Mouse (Mus musculus): ENCODE measurements around the gene Wdfy1. TPM values are rescaled to one million over a fixed set of nuclear protein-coding genes. Genes with fewer than 3 reads are reported as not detected.

The Wdfy1 gene
- polyA plus RNA-seq, 1 experiment from 2014 or later, result 25.3 TPM

DNA sequence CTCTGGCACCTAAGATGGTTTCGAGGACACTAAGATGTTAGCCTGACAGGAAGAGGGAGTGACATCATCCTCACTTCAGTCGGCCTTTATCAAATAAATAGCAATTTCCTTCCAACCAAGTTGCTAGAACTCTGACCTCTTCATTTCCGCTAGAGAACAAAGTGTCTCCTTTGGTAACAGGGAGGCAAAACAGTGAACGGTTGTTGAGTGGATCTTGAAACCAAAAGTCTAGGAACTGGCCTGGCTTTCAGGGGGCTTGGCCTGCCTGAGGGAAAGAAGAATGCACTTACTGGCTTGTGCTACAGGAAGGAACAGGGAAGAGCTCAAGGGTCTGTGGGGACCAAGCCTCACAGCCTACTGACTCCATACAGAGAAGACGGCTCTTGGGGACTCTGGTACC lies 24.8 kb downstream of the Wdfy1 start:
- peak overlapping the region; percentile 69 for H3K27ac ChIP-seq (ENCODE audit: poor library complexity, severe bottlenecking)
- 0 out of 2 replicates have a peak, but pooled peaks have one; percentile 15 for ATAC-seq (ENCODE audit: insufficient number of reproducible peaks, low FRiP score)
- peaks cover 30% of the 10 kb centered on the region for H3K4me1 ChIP-seq (replicated peaks)
- no peaks in the 10 kb centered on the region for H3K36me3 ChIP-seq
- no peaks in the 10 kb centered on the region for H3K27me3 ChIP-seq (replicated peaks)
- no peak overlapping the region for H3K4me2 ChIP-seq
- 53% methylated on average over 5 of the region's 5 CpGs for WGBS
- no peaks in the 10 kb centered on the region for H3K9me3 ChIP-seq (replicated peaks)
- H3K9ac ChIP-seq, result no peak overlapping the region
- no peak overlapping the region for H3K4me3 ChIP-seq

GRCm38 (mm10) chr1:79746056-79746455 lies 29.9 kb downstream of the Wdfy1 start:
- no peak overlapping the region for H3K9ac ChIP-seq
- peaks cover 21% of the 10 kb centered on the region for H3K4me1 ChIP-seq (replicated peaks)
- peak overlapping the region; percentile 40; the same call in 1 of the 2 replicates for H3K27ac ChIP-seq (ENCODE audit: poor library complexity, severe bottlenecking)
- H3K27me3 ChIP-seq (replicated peaks), result no peaks in the 10 kb centered on the region
- H3K9me3 ChIP-seq (replicated peaks), result no peaks in the 10 kb centered on the region
- H3K36me3 ChIP-seq, result no peaks in the 10 kb centered on the region
- ATAC-seq (ENCODE audit: insufficient number of reproducible peaks, low FRiP score), result no peak
- no peak overlapping the region for H3K4me2 ChIP-seq
- H3K4me3 ChIP-seq, result no peak overlapping the region
- 60% methylated on average over 4 of the region's 4 CpGs for WGBS

DNA sequence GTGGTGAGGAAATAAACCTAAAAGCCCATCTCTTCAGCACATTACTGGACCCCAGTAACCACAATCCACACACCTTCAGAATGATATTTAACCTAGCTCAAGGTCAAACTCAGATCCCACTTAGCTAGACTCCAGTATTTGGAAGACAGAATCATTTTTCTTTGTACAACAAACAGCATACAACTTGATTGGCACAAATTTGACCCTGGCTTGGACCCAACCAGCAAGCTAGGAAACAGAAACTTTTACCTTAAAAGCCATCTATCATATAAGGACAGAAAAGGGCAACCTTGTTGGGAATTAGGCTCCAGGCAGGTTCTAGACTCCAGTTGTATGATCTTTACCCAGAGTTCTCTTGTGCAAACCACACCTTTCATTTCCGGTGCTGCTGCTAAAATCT lies 32.6 kb downstream of the Wdfy1 start:
- no peaks in the 10 kb centered on the region for H3K9me3 ChIP-seq (replicated peaks)
- H3K4me2 ChIP-seq, result no peak overlapping the region
- WGBS, result 84% methylated on average over 1 of the region's 1 CpGs
- ATAC-seq (ENCODE audit: insufficient number of reproducible peaks, low FRiP score), result no peak
- no peak overlapping the region for H3K4me3 ChIP-seq
- H3K9ac ChIP-seq, result no peak overlapping the region
- no peaks in the 10 kb centered on the region for H3K27me3 ChIP-seq (replicated peaks)
- H3K27ac ChIP-seq (ENCODE audit: poor library complexity, severe bottlenecking), result no peak overlapping the region
- peaks cover 13% of the 10 kb centered on the region for H3K4me1 ChIP-seq (replicated peaks)
- H3K36me3 ChIP-seq, result 0 out of 2 replicates have a peak, but pooled peaks cover 7% of the 10 kb centered on the region

- 86% methylated on average over 7 of the region's 7 CpGs for WGBS
- H3K4me1 ChIP-seq (replicated peaks), result peaks cover 13% of the 10 kb centered on the region
These were observed 33.0 kb downstream of the Wdfy1 start for GRCm38 (mm10) chr1:79742949-79743348.

GRCm38 (mm10) chr1:79741002-79741401 lies 34.9 kb downstream of the Wdfy1 start:
- no peak overlapping the region for H3K4me3 ChIP-seq
- 59% methylated on average over 4 of the region's 4 CpGs for WGBS
- 0 out of 2 replicates have a peak overlapping the region, but pooled peaks have one; percentile 13 for H3K9ac ChIP-seq
- H3K4me2 ChIP-seq, result no peak overlapping the region
- H3K27me3 ChIP-seq (replicated peaks), result no peaks in the 10 kb centered on the region
- H3K36me3 ChIP-seq, result 0 out of 2 replicates have a peak, but pooled peaks cover 12% of the 10 kb centered on the region
- ATAC-seq (ENCODE audit: insufficient number of reproducible peaks, low FRiP score), result peak; percentile 77
- no peaks in the 10 kb centered on the region for H3K9me3 ChIP-seq (replicated peaks)
- H3K4me1 ChIP-seq (replicated peaks), result peaks cover 8% of the 10 kb centered on the region
- H3K27ac ChIP-seq (ENCODE audit: poor library complexity, severe bottlenecking), result no peak overlapping the region

More at GRCm38 (mm10) chr1:79742949-79743348, 33.0 kb downstream of the Wdfy1 start:
- Histone ChIP-seq H3K27me3 (replicated peaks) (no peaks in the 10 kb centered on the region), H3K9ac (no peak overlapping the region), H3K9me3 (replicated peaks) (no peaks in the 10 kb centered on the region), H3K4me2 (no peak overlapping the region), H3K36me3 (0 out of 2 replicates have a peak, but pooled peaks cover 11% of the 10 kb centered on the region), H3K27ac (ENCODE audit: poor library complexity, severe bottlenecking) (no peak overlapping the region), H3K4me3 (no peak overlapping the region)
- ATAC-seq (ENCODE audit: insufficient number of reproducible peaks, low FRiP score), result no peak

DNA sequence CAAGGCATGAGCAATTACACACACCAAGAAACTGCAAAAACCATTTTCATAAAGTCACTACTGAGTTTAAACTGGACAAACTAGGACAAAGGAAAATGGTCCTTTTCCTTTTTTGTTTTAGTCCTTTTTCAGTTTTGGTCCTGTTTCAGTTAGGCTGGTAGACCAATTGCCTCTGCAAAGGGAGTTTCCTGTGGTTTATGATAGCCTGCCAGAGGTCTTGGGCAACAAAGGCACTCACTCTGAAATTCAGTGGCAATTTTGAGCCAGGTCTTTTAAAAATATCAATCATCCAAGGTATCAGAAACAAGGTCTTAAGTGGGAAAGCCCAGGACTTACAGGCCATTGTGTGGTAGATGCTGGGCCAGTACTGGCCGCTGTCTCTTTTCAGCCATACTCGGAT lies 36.2 kb downstream of the Wdfy1 start:
- 0 out of 2 replicates have a peak, but pooled peaks cover 12% of the 10 kb centered on the region for H3K36me3 ChIP-seq
- H3K4me3 ChIP-seq, result no peak overlapping the region
- no peak for ATAC-seq (ENCODE audit: insufficient number of reproducible peaks, low FRiP score)
- H3K27me3 ChIP-seq (replicated peaks), result no peaks in the 10 kb centered on the region
- 96% methylated on average over 2 of the region's 2 CpGs for WGBS
- no peak overlapping the region for H3K27ac ChIP-seq (ENCODE audit: poor library complexity, severe bottlenecking)
- H3K9me3 ChIP-seq (replicated peaks), result no peaks in the 10 kb centered on the region
- H3K4me1 ChIP-seq (replicated peaks), result peaks cover 5% of the 10 kb centered on the region
- no peak overlapping the region for H3K9ac ChIP-seq
- no peak overlapping the region for H3K4me2 ChIP-seq

DNA sequence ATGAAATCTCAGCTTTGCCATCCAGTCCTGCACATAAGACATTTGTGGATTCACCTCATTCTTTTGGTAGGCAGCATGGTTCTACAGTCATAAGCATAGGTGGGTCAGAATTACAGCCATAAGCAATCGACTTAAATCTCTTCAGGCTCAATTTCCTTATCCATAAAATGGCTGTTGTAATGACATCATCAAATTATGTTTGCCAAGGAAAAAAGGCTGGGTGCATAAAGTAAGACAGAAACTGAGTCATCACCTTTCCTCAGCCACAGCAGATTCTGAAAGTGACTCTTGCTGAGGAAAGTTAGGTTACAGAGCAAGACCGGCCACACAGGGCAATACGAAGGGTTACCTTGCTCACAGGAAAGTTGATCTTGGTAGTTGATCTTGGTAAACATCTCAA lies 39.5 kb downstream of the Wdfy1 start:
- no peak for ATAC-seq (ENCODE audit: insufficient number of reproducible peaks, low FRiP score)
- H3K36me3 ChIP-seq, result 0 out of 2 replicates have a peak, but pooled peaks cover 12% of the 10 kb centered on the region
- no peak overlapping the region for H3K27ac ChIP-seq (ENCODE audit: poor library complexity, severe bottlenecking)
- H3K4me3 ChIP-seq, result no peak overlapping the region
- 89% methylated on average over 3 of the region's 3 CpGs for WGBS
- H3K27me3 ChIP-seq (replicated peaks), result no peaks in the 10 kb centered on the region
- H3K4me1 ChIP-seq (replicated peaks), result peaks cover 5% of the 10 kb centered on the region
- no peak overlapping the region for H3K4me2 ChIP-seq
- H3K9ac ChIP-seq, result no peak overlapping the region
- no peaks in the 10 kb centered on the region for H3K9me3 ChIP-seq (replicated peaks)

- WGBS, result 74% methylated on average over 5 of the region's 5 CpGs
- no peak overlapping the region for H3K27ac ChIP-seq (ENCODE audit: poor library complexity, severe bottlenecking)
- no peak overlapping the region for H3K9ac ChIP-seq
- ATAC-seq (ENCODE audit: insufficient number of reproducible peaks, low FRiP score), result no peak
- H3K36me3 ChIP-seq, result 0 out of 2 replicates have a peak, but pooled peaks cover 12% of the 10 kb centered on the region
- H3K4me3 ChIP-seq, result no peak overlapping the region
- H3K9me3 ChIP-seq (replicated peaks), result no peaks in the 10 kb centered on the region
- H3K4me1 ChIP-seq (replicated peaks), result no peaks in the 10 kb centered on the region
- no peaks in the 10 kb centered on the region for H3K27me3 ChIP-seq (replicated peaks)
- no peak overlapping the region for H3K4me2 ChIP-seq
These were observed 41.1 kb downstream of the Wdfy1 start for GRCm38 (mm10) chr1:79734794-79735193.

DNA sequence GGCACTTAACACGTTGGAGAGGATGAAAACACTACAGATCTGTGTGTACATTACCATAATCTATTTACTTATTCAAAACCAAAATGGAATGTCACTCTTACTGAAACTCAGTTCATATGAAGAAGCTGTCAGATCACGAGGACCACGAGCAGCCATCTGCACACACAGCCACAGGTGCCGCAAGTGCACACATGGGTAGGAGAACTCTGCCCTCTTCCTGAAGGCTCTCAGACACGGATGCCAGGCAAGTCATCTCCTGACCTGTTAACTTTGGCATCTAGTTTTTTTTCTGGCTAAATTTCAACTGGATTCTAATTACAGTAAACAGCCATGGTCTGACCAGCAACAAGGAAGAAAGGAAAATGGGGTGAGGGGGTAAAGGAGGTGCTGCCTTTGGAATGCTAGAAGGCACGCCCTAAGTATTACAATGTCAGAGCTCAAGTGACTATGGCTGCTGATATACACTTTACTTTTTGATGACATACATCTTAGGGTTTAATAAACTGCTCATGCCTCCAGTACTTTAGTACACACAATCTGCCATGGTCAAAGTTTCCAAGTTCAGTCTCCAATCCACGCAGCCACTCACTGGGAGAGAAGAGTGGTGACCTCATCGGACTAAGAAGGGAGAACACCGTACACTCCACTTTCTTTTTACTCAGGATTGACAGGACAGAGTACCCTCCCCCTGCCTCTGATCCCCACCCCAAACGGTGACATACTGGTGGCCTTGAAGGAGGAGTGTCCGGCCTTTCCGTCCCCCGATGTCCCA lies 61.6 kb downstream of the Wdfy1 start:
- no peak overlapping the region for H3K27ac ChIP-seq (ENCODE audit: poor library complexity, severe bottlenecking)
- H3K27me3 ChIP-seq (replicated peaks), result no peaks in the 10 kb centered on the region
- 89% methylated on average over 13 of the region's 13 CpGs for WGBS

GRCm38 (mm10) chr1:79713081-79713480 lies 62.9 kb downstream of the Wdfy1 start:
- no peak overlapping the region for H3K9ac ChIP-seq
- H3K36me3 ChIP-seq, result peaks cover 42% of the 10 kb centered on the region
- no peaks in the 10 kb centered on the region for H3K27me3 ChIP-seq (replicated peaks)
- 79% methylated on average over 5 of the region's 5 CpGs for WGBS
- no peak for ATAC-seq (ENCODE audit: insufficient number of reproducible peaks, low FRiP score)
- H3K4me2 ChIP-seq, result no peak overlapping the region
- H3K4me1 ChIP-seq (replicated peaks), result peaks cover 8% of the 10 kb centered on the region; the same call in 1 of the 2 replicates
- H3K4me3 ChIP-seq, result no peak overlapping the region
- no peak overlapping the region for H3K27ac ChIP-seq (ENCODE audit: poor library complexity, severe bottlenecking)
- no peaks in the 10 kb centered on the region for H3K9me3 ChIP-seq (replicated peaks)

More for the DNA sequence above, 61.6 kb downstream of the Wdfy1 start:
- no peak overlapping the region for H3K4me2 ChIP-seq
- H3K9me3 ChIP-seq (replicated peaks), result no peaks in the 10 kb centered on the region
- peaks cover 8% of the 10 kb centered on the region; the same call in 1 of the 2 replicates for H3K4me1 ChIP-seq (replicated peaks)
- peaks cover 33% of the 10 kb centered on the region for H3K36me3 ChIP-seq
- H3K9ac ChIP-seq, result no peak overlapping the region
- H3K4me3 ChIP-seq, result no peak overlapping the region
- no peak for ATAC-seq (ENCODE audit: insufficient number of reproducible peaks, low FRiP score)

DNA sequence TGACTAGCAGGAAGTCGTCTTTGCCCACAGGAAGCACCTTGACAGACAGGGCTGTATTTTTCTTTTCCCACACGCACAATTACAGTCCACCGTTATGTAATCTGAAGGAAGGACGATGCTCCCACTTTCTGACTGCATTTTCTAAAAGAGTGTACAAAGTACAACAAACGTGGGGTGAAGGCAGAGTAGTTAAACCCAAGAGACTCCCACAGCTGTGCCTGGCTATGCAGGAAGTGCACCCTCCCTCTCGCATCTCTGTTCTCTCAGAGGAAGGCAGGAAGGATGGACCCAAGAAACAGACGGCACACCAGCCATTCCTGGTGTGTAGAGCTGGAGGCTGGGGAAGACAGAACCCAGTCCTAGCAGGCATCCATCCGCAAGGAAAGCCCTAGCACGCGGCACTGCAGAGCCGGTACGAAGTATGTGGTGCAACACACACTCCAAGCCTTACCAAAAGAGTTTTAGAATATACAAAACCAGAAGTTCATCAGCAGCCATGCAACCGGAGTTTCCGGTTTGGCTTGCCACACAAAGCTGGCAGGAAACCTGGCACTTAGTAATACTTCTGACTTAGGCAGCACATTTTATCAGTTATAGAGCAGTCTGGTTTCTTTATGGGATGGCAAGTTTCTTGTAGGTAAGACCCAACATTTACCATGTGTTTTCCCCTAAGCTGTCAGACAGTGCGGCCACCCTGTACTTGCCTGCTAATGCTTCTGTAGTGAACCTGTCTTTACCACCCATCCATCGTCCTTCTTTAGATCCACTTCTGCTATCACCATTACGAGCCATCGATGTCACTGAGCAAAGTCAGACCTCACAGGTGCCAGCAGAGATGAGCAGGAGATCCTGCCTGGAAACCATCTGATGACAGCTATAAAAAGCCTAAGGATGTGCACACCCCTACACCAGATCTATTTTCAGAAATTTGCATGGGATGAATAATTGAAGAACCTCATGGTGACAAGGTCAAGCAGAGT lies 64.5 kb downstream of the Wdfy1 start:
- H3K27me3 ChIP-seq (replicated peaks), result no peaks in the 10 kb centered on the region
- H3K4me3 ChIP-seq, result no peak overlapping the region
- peaks cover 8% of the 10 kb centered on the region; the same call in 1 of the 2 replicates for H3K4me1 ChIP-seq (replicated peaks)
- ATAC-seq (ENCODE audit: insufficient number of reproducible peaks, low FRiP score), result no peak
- 68% methylated on average over 18 of the region's 18 CpGs for WGBS
- 0 out of 2 replicates have a peak overlapping the region, but pooled peaks have one; percentile 26 for H3K27ac ChIP-seq (ENCODE audit: poor library complexity, severe bottlenecking)
- H3K9me3 ChIP-seq (replicated peaks), result no peaks in the 10 kb centered on the region
- H3K9ac ChIP-seq, result no peak overlapping the region
- H3K36me3 ChIP-seq, result peaks cover 51% of the 10 kb centered on the region
- H3K4me2 ChIP-seq, result no peak overlapping the region
